Mouse (Mus musculus) small intestine, adult 2 months (tissue): ENCODE measurements around the gene Il1a.

ENCODE experiments used
- CTCF ChIP-seq: fragments of 200-500 bp; IDR thresholded peaks from 2 replicates; pipeline ENCODE4 v1.5.1; 2012; ENCODE audit warnings: low read depth, mild to moderate bottlenecking, control low read depth, inconsistent platforms, low read length, moderate library complexity, mixed read lengths; ENCODE audit not compliant: insufficient replicate concordance, insufficient read length; ENCODE audit errors: extremely low read depth
- POLR2A ChIP-seq: fragments of 200-500 bp; IDR thresholded peaks from 2 replicates; pipeline ENCODE4 v1.6.1; 2012; ENCODE audit warnings: low read depth, mild to moderate bottlenecking, control low read depth, inconsistent platforms, low read length, moderate library complexity

DNA sequence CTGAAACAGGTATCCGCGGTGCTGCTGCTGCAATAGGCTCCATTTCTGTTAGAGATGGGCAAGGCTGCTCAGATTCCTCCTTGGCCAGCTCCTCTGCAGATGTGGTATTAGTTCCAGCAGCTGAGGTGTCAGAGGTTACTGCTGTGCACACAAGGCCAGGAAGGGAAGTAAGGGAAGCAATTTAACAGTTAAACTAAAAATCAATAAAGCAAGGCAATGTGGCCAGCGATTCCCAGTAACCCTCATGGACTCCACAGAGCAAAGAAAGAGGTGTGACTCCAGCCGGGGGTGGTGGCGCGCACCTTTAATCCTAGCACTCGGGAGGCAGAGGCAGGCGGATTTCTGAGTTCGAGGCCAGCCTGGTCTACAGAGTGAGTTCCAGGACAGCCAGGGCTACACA, 39.2 kb downstream of the Il1a start:
- no peak for TF ChIP-seq CTCF
- no peak for TF ChIP-seq POLR2A
